Mouse (Mus musculus): ENCODE measurements around the gene Gna12.

Gene Gna12

GRCm38 (mm10) chr5:140753223-140753622, 77.0 kb downstream of the Gna12 start:
- DNase-seq (ENCODE audit: low spot score): no peak

GRCm38 (mm10) chr5:140752639-140753038, 77.6 kb downstream of the Gna12 start:
- no peak for DNase-seq (ENCODE audit: low spot score)

DNA sequence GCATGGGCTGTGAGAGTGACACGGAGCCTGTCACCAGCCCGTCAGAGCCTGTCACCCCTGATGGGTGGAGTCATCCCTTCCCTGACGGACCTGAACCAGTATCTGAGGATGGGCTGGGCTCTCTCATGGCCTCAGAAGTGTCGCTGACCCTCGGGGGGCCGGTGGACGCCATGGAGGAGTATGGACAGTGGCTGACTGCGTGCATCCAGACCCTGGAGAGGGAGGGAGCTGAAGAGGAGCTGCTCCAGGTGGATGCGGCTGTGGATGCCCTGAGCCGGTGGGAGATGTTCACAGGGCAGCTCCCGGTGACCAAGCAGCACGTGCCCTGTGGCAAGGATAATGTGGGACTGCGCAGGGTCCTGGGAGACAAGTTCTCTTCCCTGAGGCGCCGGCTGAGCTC, 78.2 kb downstream of the Gna12 start:
- no peak for DNase-seq (ENCODE audit: low spot score)

- no peak for DNase-seq (ENCODE audit: low spot score)
These were observed 79.3 kb downstream of the Gna12 start for GRCm38 (mm10) chr5:140750925-140751324.

DNA sequence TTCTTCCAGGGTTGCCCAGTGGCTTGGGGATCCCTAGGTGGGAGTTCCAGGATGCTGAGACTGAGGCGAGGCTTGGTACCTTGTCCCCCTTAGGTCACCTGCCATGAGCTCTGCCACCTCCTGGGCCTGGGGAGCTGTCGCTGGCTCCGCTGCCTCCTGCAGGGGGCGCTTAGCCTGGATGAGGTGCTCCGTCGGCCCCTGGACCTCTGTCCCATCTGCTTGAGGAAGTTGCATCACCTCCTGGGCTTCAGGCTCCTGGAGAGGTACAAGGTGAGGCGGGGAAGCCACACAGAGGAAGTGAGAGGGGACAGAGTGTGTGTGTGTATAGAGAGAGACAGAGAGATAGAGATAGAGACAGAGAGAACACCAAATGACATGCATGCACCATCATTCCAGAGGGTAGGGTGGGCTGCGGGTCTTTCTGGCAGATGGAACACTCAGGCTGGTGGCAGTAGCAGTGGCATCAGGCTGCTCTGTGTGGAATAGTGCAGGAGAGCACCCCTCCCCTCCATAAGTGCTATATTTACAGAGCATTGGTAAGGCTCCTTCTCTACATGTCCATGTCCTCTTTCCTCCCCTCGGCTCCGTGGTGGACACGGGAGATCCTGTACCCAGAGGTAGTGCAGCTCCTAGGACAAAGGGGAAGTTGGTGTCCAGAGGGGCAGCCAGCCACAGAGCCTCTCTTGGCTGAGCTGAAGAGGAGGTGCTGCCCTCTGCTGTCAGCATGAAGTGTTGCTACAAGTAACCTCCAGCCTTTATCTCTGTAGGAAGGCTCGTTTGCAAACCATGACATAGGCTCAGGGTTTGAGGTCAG, 81.0 kb downstream of the Gna12 start:
- peak; percentile 92 for DNase-seq (ENCODE audit: low spot score)

DNA sequence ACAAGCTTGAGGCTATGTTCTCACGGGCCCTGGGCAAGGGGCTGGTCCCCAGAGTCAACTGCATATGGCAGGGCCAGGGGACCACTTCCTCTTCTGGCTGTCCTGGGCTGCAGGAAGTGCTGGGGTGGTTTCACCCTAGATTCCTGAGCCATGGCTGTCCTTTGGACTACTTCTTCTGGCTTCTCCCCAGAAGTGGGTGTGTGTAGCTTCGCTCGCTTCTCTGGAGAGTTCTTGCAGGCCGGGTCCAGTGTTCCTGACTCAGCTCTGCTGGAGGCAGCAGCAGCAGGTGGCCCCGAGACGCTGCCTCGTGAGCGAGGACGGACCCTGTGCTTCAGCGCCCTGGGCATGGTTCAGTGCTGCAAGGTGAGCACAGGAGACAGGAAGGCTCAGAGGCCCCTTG, 81.8 kb downstream of the Gna12 start:
- no peak for DNase-seq (ENCODE audit: low spot score)

DNA sequence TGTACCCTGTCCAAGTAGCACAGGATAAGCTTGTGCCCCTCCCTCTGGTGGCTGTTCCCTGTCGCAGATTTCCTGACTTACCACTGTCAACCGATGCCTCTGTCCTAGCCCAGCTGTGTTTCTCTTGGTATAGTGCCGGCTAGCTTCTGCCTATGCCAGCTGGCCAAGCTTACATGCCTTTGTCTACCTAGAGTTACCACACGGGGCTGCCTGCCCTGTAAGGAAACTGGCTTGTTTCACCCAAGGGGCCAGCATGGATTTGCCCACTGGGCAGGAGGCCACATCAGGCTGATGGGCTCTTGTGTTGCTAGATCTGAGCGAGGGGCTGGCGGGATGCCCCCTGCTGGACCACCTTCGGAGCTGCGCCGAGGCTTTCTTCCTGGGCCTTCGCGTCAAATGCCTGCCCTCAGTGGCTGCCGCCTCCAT, 86.5 kb downstream of the Gna12 start:
- DNase-seq (ENCODE audit: low spot score): no peak

DNA sequence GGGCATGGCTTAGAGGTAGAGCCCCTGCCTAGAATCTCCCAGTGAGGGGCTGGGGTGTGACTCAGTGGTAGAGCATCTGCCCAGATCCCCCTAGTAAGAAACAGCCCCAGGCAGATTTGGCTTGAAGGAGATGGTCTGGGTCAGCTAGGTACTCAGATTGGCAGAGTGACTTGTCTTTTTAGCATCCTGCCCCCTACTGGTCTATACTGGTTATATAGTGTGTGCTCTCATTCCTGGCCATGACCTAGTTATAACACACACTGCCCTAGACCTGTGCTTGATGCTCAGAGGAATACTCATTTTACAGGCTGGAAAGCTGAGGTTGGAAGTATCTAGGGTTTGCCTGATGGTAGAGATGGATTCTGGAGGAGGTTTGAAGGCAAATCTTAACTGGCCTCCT, 88.4 kb downstream of the Gna12 start:
- DNase-seq (ENCODE audit: low spot score): no peak

DNA sequence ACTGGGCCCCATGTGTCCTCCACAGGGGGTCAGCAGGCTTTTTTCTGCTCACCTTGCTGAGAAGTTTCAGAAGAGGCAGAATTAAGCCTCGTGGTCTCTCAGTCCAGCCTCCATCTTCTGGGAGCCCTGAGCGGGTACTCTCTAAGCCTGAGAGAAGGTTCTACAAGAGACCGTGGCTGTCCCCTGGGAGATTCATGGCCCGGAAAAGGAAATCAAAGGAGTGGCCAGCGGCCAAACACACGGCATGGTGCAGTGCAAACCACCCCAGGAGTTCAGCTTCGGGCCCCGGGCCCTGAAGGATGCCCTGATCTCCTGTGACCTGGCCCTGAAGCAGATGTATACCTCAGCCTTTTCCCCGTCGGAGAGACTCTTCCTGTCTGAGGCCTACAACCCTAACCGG, 89.2 kb downstream of the Gna12 start:
- no peak for DNase-seq (ENCODE audit: low spot score)

- DNase-seq (ENCODE audit: low spot score): no peak
These were observed 90.4 kb downstream of the Gna12 start for GRCm38 (mm10) chr5:140739813-140740212.

- DNase-seq (ENCODE audit: low spot score): no peak
These were observed 94.1 kb downstream of the Gna12 start for GRCm38 (mm10) chr5:140736166-140736565.

DNA sequence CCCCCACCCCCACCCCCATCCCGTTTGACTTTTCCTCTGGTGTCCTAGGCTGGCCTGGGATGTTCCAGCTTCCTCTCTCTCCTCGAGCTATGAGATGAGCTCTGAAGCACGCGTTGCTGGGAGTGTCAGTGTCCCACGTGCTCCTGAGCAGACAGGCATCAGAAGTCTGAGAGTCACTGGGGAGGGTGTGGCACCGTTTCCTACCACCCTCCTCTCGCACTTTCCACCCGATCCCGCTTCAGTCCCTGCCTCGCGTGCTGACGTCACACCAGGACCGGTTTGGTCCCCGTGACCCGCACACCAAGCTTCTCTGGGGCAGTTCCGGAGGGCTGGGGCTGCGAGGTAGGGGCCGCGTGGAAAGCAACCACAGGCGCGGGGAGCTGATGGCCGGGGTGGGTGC, 94.9 kb downstream of the Gna12 start:
- peak; percentile 56 for DNase-seq (ENCODE audit: low spot score)

GRCm38 (mm10) chr5:140733336-140733735, 96.9 kb downstream of the Gna12 start:
- no peak for DNase-seq (ENCODE audit: low spot score)

DNA sequence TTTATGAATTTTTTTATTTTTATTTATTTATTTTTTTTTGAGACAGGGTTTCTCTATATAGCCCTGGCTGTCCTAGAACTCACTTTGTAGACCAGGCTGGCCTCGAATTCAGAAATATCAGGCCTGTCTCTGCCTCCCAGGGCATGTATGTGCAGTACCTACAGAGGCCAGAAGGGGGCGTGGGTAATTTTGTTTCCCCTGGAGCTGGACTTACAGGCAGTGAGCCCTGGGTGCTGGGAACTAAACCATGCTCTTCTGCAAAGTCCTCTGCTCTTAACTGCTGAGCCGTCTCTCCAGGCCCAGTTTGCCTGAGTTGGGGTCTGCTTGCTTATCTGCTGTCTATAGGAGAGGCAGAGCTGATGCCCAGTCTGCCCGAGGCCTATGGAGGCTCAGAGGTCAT, 98.0 kb downstream of the Gna12 start:
- DNase-seq (ENCODE audit: low spot score): no peak

DNA sequence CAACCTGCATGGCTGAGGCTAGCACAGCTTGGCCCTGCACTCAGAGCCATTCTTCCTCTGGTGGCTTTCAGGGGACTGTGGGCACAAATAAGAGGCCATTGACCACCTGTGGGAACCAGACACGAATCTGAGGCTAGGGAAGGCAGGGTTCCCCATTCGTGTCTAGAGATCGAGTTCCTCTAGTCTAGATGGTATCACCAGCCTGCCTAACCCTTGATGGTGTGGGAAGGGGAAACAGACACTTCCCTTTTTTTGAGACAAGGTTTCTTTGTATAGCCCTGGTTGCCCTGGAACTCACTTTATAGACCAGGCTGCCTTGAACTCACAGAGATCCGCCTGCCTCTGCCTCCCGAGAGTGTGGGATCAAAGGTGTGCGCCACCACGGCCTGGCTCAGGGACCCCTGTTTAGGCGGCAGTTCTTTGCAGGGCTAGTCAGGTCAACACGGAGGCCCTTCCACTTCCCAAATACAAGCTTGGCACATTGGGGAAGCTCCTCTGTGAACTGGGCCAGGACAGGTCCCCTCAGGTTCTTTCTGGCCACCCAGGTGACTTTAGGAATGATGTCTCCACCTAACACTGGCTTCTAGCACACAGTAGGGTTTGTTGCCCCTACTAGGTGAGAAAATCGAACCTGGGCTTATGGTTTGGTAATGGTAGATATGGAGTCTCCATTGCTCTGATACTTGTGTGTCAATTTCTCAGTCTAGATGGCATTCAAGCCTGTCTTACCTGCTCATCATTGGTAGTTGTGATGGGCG, 99.0 kb downstream of the Gna12 start:
- DNase-seq (ENCODE audit: low spot score): no peak

GRCm38 (mm10) chr5:140726946-140727740, 103.1 kb downstream of the Gna12 start:
- DNase-seq (ENCODE audit: low spot score): no peak

DNA sequence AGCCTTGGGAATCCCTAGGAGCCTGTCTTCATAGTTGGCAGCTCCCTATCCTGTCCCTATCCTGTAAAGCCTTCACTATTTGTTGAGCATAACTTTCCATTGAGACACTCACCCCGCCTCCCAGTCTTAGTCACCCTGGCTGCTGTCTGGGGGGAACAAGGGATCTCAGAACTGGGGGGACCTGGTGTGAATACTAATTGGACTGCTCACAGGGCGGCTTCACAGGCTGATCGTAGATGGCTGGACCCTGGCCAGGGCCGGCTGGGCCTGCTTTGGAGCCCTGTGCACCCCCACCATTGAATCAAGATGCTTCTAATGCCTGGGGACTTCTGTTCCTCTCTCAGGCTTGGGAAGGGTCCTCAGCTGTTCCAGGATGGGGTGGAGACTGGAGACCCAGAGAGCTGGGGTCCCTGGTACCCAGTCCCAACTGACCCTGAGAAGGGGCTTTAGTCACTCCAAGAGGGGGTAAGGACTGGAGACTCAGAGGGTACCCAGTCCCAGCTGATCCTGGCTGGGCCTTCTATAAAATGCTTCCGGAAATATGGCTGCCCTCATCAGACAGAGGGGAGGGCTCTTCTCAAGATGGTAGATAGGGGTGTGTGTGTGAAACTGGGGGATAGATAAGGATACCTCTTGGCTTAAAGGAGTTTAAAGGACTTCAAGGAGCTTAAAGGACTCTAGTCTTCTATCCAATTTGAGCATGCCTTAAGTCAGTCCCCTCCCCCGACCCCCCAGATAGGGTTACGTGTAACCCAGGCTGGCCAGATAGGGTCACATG, 104.0 kb downstream of the Gna12 start:
- no peak for DNase-seq (ENCODE audit: low spot score)

DNA sequence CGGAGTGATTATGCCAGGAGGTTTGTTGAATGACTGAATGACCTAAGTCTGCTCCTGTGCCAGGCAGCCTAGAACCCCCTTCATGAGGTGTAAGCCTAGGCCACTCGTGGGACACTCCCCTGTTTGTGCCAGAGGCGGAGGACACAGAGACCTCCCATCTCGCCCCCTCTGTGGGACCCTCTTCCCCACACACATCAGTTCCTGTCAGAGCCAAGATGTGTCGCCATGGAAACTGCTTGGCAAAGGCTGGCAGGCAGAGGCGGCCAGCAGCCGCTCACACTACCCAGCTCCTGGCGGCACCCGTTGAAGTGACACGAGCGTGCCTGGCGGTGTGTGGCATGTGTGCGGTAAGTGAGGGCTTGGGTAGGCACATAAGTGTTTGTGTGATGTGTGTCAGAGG, 106.4 kb downstream of the Gna12 start, which contains the start of gene Amz1:
TSS of gene Amz1 (plus strand) at position 306 of the 400 bp plus-strand sequence.
- DNase-seq (ENCODE audit: low spot score): no peak

- DNase-seq (ENCODE audit: low spot score): no peak
These were observed 108.1 kb downstream of the Gna12 start for GRCm38 (mm10) chr5:140722121-140722520.

GRCm38 (mm10) chr5:140720773-140721172, 109.5 kb downstream of the Gna12 start:
- no peak for DNase-seq (ENCODE audit: low spot score)

- no peak for DNase-seq (ENCODE audit: low spot score)
These were observed 119.2 kb downstream of the Gna12 start for GRCm38 (mm10) chr5:140711040-140711439.

GRCm38 (mm10) chr5:140710315-140710714, 119.9 kb downstream of the Gna12 start:
- DNase-seq (ENCODE audit: low spot score): no peak

Measured in embryo, embryonic 10 days (tissue).